Mouse (Mus musculus) brown adipose tissue, adult 24 weeks (tissue): ENCODE measurements around the gene Cables2. TPM values are rescaled to one million over a fixed set of nuclear protein-coding genes. Genes with fewer than 3 reads are reported as not detected.

Experiments used
- H3K27ac ChIP-seq: fragments of 200-500 bp; replicated peaks from 2 replicates; pipeline ENCODE4 v1.5.1; 2012; ENCODE audit warnings: low read depth, mild to moderate bottlenecking, low read length
- H3K4me1 ChIP-seq: fragments of 200-500 bp; 2 replicates; pipeline ENCODE4 v1.6.1; 2012; ENCODE audit warnings: low read length, mixed read lengths; ENCODE audit not compliant: control insufficient read depth, insufficient read depth, insufficient read length
- H3K4me3 ChIP-seq: fragments of 200-500 bp; 2 replicates; pipeline ENCODE4 v1.5.1; 2012; ENCODE audit warnings: low read depth, mild to moderate bottlenecking, low read length, moderate library complexity; ENCODE audit not compliant: insufficient read depth
- polyA plus RNA-seq: library from polyadenylated mRNA; stranded (reverse); fragments of >200 nt; gene quantifications from 2 replicates; pipeline ENCODE4 v1.2.4, GENCODE M21; 2012; ENCODE audit not compliant: missing spikeins, insufficient read depth, insufficient read length

Cables2 gene
- polyA plus RNA-seq, 1 experiment = 4.6 TPM

DNA sequence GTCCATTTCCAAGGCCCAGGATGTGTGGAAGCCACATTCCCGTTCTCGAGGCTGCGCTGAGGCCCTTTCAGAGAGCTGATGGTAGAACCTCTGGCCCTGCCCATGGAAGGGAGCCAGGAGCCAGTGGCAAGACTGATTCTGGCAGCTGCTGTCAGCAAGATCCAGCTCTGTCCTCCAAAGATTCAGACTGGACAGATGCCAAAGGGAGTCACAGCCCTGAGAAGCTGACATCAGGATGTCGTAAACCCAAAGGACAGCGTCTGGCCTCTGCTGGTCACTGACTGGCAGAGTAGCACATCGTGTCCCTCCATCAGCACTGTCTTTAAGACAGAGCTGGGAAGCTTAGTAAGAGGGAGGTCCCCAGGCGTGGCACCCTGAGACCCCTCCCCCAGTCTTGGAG is 44.7 kb downstream of the Cables2 start:
- Histone ChIP-seq H3K27ac (peak overlapping the region; percentile 88), H3K4me1 (peaks cover 17% of the 10 kb centered on the region), H3K4me3 (no peak overlapping the region)

DNA sequence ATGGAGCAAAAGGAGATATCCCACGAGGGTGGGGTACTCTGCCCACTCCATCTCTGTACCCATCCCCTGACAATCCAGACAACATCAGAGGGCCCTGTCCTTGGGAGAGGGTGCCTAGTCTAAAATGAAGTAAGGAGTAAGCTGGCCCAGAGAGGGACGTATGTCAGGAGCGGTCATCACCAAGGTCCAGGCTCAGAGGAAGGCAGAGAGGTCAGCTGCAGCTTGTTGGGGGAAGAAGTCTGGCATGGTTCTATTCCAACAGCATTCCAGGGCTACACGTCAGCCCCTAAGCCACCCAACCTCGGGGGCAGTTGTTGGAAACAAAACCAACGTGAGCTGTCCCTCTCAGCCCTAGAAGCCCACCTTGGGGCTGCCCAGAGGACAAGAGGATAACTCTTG is 45.2 kb downstream of the Cables2 start:
- H3K27ac ChIP-seq = peak overlapping the region; percentile 88
- peaks cover 19% of the 10 kb centered on the region for H3K4me1 ChIP-seq
- H3K4me3 ChIP-seq = no peak overlapping the region

DNA sequence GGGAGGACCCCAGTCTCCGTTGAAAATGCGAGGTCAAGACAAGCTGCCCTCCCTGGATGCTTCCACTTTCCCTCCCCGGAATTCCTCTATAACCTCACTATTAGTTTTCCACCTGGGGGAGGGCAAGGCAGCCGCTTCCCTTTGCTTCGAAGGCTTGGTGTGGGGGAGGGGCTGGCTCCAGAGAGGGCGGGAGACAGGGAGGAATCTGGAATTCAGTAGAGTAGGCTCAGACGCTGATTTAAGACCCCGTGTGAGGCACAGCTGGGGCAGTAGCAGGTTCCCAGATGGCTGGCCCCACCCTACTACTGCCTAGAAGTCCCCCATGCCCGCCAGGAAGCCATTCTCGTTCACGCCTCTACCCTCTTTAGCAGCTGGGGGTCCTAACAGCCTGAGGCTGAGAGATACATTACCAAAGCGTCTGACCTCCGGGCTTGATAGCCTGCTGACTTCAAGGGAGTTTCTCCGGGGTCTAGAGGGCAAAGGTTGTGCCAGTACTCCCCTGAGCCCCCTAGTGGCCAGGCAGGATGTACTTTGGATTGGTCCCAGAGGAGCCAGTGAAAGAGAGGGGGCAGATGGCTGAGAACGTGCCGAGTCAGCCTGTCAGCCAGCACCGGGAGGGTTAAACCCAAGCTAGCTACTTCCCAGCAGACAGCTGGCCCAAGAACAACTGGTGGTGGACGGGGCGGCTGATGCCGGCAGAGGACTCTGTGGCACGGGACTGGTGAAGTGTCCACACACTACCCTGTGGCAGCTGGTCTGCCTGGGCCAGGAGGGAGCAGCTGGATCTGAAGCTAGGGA is 45.8 kb downstream of the Cables2 start:
- Histone ChIP-seq H3K4me1 (peaks cover 25% of the 10 kb centered on the region), H3K4me3 (peak overlapping the region; percentile 39), H3K27ac (peak overlapping the region; percentile 88)

DNA sequence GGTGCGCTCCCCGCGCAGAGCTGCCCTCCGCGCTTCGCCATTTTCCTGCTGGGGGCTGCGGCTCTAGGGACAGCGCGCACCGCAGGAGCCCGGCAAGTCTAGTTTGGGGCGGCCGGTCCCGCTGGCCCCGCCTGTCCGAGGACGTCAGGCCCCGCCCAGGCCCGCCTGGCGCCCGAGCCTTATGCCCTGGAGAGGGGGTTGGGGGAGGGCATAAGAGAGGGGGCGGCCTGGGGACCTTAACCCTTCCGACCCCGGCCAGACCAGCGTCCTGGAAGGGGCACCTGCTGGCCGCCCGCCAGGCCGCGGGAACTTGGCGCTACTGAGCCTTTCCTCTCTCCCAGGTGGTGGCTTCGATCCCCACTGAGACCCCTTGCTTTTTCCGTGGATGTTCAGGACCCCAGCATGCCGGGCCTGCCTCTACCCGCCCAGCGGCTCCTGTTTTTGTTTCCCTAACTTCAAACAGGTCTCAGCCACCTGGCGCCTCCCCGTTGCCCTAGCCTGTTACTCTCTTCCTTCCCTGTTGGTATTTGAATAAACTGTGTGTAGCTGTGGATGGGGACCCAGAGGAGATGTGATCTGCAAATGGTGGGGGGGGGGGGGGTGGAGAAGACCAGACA is 47.4 kb downstream of the Cables2 start, which contains the start of gene Lama5:
Lama5 (minus strand) TSS at position 98 of the 617 bp plus-strand sequence.
- peaks cover 32% of the 10 kb centered on the region for H3K4me1 ChIP-seq
- peak within 1 kb of the TSS; percentile 71 for H3K4me3 ChIP-seq
- peak within 1 kb of the TSS; percentile 88 for H3K27ac ChIP-seq

DNA sequence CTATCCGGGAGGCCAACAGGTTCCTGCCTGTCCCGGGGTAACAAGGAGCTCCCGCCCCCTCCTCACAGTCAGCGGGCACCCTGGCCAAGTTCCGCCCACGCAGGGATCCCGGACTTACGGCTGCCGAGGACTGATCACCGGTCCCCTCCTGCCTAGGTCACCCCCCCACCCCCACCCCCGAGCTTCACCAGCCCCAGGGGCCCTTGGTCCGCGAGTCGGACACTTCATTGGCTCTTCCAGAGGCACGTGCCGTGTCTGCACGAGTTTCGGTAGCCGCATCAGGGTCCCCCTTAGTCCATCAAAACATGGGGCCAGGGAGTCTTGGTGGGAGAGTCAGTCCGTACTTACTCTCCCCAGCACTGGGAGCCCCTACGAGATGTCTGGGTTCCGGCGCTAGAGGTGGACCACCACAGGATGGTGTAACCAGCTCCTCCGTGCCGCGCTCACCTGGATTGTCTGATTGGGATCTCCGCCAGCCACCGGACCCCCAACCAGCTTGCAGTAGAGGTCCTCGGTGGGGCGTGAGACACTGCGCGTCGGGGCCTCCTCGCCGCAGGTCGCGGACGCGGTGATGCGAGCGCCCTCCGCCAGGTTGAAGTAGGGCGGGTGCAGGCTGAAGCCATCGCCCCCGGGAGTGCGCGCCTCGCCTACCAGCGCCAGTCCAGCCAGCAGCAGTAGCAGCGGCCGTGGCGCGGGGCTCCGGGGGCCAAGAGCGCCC is 48.1 kb downstream of the Cables2 start:
- Histone ChIP-seq H3K4me1 (peaks cover 34% of the 10 kb centered on the region), H3K4me3 (peak overlapping the region; percentile 71), H3K27ac (peak overlapping the region; percentile 37)

DNA sequence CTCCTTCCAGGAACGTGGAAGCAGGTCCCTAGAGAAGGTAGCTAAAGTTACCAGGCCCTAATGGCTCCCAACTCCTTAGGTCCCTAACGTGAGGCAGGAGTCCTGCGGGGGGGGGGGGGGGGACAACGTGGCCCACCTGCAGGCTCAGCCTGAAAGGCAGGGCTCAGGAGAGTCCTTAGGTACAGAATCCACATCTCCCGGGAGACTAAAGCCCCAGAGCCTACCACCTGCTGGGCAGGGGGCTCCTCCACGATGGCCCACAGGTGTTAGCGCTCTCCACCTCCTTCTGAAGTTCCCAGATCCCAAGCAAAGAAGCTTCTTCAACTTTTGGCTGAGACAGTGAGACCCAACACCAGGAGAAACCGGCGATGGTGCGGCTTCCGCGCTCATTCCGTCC is 48.7 kb downstream of the Cables2 start:
- Histone ChIP-seq H3K4me1 (peaks cover 35% of the 10 kb centered on the region), H3K27ac (peak overlapping the region; percentile 1; the same call in 1 of the 2 replicates), H3K4me3 (peak overlapping the region; percentile 71)

DNA sequence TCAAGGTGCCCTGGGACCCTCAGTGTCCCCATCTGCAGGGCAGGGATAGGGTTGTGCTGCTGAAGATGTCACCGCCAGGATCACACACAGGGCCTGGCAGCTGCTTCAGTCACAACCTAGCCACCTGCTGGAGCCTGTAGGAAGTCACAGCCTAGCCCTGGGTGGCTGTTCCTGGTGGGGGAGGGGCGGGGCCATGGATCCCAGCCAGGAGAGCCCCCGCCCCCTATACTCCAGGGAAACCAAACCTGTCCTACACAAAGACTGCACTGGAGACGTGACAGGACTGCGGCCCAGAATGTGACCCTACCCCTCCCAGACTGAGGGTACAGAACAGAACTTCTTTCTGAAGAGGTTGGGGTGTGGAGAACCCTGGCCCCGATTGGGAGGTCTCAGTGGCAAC is 51.0 kb downstream of the Cables2 start:
- H3K4me3 ChIP-seq = no peak overlapping the region
- peak overlapping the region; percentile 33; the same call in 1 of the 2 replicates for H3K27ac ChIP-seq
- H3K4me1 ChIP-seq = peaks cover 44% of the 10 kb centered on the region

DNA sequence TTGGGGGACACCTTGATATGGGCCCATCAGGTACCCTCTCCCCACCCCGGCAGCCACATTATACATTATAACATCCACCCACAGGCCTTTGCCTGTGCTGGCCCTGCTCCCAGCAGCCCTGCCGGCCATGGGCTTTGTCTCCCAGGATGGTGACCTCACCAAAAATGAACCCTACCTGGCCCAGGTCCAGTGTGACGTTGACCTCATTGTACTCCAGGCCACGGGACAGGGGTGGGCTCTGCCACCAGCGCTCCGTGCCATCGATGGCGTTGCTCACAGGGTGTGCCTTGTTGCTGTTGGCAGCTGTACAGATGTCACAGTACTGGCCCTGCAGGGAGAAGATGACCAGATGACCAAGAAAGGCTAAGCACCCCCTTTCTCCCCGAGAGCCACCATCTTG is 52.2 kb downstream of the Cables2 start:
- H3K4me1 ChIP-seq = peaks cover 46% of the 10 kb centered on the region
- H3K4me3 ChIP-seq = no peak overlapping the region
- 0 out of 2 replicates have a peak overlapping the region, but pooled peaks have one; percentile 17 for H3K27ac ChIP-seq

DNA sequence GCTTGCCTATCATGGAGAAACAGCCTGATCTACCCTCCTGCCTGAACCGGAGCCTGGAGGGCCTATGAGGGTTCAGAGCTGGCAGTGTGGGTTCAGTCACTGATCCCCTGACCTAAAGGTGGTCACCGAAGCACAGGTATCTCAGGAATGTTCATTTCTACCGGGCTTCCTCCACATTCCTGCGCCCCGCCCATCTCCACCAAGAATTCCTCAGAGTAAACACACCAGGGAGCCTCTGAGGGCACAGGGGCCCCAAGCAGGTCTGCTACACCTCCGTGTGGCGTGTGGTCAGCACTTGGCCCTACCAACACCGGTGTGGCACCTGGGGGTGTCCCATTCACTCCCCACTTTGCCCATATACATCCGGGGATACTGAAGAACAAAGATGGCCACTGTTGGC is 53.1 kb downstream of the Cables2 start:
- Histone ChIP-seq H3K4me1 (peaks cover 54% of the 10 kb centered on the region), H3K27ac (peak overlapping the region; percentile 95), H3K4me3 (no peak overlapping the region)

DNA sequence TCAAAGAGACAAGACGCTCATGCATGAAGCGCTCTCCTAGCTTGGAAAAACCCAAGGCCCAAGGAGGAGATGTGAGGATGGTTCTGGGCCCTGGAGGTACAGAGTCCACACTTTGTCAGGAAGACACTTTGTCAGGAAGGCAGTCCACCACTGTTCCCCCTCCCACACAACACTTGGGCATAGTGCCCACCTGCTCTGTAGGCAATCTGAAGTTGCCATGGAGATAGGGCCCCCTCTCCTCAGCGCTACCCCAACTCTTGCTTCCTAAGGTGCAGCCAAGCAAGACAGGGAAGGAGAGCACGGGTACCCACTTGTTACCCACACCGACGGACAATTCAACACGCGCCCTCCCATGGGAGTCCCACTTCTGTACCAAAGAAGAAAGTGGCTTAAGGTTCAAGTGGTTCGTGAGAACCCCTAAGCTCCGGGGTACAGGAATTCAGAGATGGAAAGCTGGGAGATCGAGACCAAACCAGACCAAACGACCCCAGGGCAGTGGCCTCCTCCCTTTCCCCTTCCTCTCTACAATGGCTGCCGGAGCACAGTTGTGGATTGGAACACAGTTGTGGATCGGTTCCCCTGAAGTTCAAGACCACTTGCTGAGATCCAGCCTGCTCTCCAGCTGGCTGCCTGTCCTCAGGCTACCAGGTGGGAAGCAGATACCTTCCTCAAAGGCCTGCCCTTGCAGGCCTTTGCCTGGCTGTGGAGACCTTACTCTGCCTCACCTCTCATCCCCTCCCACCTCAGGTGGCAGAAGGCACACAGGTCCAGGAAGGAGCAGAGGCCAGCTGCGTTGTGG is 54.0 kb downstream of the Cables2 start:
- H3K27ac ChIP-seq = peak overlapping the region; percentile 95
- no peak overlapping the region for H3K4me3 ChIP-seq
- peaks cover 61% of the 10 kb centered on the region for H3K4me1 ChIP-seq

DNA sequence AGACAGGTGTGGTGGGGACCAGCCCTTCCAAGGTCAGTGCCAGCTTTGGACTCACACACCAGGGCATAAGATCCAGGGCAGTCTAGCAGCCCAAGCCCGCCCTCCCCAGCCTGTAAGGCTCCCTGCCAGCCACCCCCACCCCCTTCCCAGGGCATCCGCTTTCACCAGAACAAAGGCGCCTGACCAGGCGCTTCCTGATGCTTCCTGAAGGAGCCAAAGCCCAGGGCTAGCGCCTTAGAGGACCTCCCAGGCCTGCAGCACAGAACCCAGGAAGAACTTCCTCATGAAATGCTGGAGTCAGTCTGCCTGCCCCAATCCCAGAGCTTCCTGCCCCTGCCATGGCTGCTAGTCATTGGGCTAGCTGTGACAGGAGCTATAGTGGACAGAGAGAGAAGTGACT is 54.6 kb downstream of the Cables2 start:
- Histone ChIP-seq H3K27ac (peak overlapping the region; percentile 98), H3K4me1 (peaks cover 65% of the 10 kb centered on the region), H3K4me3 (peak overlapping the region; percentile 8; the same call in 1 of the 2 replicates)

DNA sequence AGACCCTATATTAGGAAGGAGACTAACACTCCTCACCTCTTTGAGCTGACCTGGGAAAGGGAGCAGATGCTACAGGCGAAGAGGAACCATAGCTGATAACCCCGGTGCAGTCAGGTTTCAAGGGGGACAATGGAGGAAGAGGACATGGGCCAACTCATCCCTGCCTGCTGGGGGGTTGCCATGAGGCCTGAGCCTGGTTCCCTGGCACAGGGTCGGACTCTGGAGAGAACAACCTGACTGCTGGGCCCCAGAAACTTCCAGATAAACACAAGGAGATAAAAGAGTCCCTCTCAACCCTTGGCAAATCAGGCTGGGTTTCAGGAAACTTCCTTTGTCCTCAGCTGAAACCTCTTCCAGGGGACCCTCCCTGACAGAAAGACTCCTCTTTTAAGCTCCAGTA is 55.1 kb downstream of the Cables2 start:
- peak overlapping the region; percentile 98 for H3K27ac ChIP-seq
- H3K4me1 ChIP-seq = peaks cover 65% of the 10 kb centered on the region

DNA sequence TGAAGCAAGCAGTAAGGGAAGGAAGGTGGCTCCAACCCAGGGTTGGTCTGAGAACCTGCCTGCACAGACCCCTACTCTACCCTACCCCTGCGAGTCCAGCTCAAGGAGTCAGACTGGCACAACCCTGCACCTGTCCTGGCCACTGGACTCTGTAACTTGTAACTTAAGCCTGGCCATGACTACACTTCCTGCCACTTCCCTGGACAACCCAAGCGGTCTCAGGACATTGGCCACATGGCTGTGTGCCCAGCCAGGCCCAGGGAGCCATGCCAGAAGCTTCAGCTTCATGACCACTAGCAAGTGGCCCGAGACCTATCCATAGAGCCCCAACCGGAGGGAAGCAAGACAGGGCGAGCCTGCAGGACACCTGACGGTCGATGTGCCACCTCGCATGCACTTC is 55.7 kb downstream of the Cables2 start:
- peak overlapping the region; percentile 98 for H3K27ac ChIP-seq
- H3K4me1 ChIP-seq = peaks cover 59% of the 10 kb centered on the region

More for the DNA sequence above, 55.1 kb downstream of the Cables2 start:
- peak overlapping the region; percentile 8; the same call in 1 of the 2 replicates for H3K4me3 ChIP-seq

DNA sequence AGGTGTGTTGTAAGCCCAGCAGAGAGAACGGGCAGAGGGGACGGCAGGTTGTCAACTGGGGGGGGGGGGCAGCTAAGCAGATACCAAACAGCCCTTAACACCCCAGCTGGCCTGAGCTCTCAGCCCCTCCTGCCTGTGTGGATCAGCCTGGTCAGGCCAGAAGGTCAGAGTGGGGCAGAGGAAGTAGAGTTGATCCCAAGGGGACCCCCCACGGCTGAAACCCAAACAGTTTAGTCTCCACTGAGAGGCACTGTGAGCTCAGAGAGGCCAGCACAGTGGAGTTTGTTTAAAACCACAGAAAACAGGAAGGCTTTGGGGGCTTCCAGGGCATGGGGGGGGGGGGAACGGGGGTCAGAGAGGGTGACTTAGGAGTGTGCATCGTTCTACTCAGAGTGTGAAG is 56.4 kb downstream of the Cables2 start:
- Histone ChIP-seq H3K4me1 (peaks cover 56% of the 10 kb centered on the region), H3K4me3 (no peak overlapping the region), H3K27ac (0 out of 2 replicates have a peak overlapping the region, but pooled peaks have one; percentile 29)

More for the DNA sequence above, 55.7 kb downstream of the Cables2 start:
- H3K4me3 ChIP-seq = no peak overlapping the region
